Mouse (Mus musculus) WW6 (cell line): ENCODE data around the gene Poc1b.

Source experiments
- DNase-seq: peaks from one replicate; pipeline ENCODE4 v3.0.0-alpha.2; 2013; ENCODE audit warnings: low read depth, low spot score

The Poc1b gene

GRCm38 (mm10) chr10:99106703-99107631 is at the start of gene Poc1b:
Gene Poc1b (plus strand): TSS chr10:99107036.
- DNase-seq = peak; percentile 48

- no peak for DNase-seq
These were observed 46.2 kb upstream of the Poc1b start for GRCm38 (mm10) chr10:99060588-99060987.

DNA sequence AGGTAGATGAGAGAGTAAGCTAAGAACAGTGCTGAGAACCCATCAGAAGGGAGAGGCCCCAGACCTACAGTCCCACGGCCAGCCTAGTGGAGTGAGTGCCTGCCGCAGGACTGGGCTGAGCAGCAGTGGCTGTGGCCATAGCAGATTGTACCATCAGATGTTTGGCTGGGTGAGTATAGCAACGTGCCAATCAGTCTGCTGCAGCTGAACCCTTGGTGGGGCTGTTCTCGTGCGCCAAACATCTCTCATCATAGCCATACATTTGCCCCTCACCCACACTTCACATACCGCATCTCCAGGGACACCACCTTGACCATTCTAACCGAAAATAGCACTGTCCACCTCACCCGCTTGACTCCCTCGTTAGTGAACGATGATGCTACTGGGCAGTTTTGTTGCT is 45.4 kb upstream of the Poc1b start:
- DNase-seq = no peak

- DNase-seq = no peak
These were observed 44.3 kb upstream of the Poc1b start for GRCm38 (mm10) chr10:99062546-99062945.

DNA sequence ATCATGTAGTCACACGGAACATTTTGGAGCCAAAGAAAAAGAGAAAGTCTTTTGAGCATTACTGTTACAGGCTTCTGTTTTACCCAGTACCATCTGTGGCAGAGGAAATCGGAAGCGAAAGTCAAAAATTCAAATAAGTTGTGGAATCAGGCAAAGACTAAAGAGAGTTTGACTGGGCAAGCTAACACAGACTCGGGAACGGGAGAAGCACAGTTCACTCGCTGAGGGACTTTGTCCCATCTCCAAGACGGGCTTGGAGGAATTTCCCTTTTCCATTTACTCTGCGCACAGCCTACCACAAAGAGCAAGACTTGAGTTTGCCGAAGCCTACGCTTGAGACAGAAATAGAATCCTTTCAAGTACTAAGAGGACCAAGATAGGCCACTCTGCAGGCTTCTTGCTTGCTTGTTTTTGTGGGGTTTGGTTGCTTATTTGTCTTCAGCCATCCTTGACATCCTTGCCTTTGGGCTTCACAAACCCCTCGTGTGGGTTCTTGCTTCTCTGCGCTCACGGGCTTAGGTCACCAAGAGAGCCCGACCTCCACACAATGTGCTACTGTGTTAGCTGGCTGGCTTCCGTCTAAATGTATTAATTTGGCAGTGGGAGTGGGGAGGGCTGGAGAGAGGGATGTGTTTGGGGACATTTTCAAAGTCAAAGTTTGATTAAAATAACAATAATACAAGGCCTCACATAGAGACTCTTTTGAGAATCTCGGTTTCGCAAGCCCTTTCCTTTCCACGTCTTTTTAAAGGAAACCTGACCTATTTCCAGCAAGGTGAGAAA is 30.5 kb upstream of the Poc1b start:
- no peak for DNase-seq

DNA sequence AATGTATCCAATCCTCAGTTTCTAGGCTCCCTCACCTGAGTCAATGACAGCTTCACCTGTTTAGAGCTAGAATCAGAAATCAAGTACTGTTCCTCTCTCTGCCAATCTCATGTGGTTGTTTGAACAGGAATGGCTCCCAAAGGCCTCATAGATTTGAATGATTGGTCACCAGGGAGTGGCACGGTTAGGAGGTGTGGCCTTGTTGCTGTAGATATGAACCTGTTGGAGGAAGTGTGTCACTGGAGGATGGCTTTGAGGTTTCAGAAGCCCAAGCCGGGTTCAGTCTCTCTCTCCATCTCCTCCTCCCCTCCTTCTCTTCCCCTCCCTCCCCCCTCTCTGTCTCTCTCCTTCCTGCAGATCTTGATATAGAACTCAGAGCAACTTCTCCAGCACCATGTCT is 28.2 kb upstream of the Poc1b start:
- DNase-seq = no peak

- DNase-seq = no peak
These were observed 25.3 kb upstream of the Poc1b start for GRCm38 (mm10) chr10:99081569-99081990.

- no peak for DNase-seq
These were observed 23.3 kb upstream of the Poc1b start for GRCm38 (mm10) chr10:99083431-99084003.

DNA sequence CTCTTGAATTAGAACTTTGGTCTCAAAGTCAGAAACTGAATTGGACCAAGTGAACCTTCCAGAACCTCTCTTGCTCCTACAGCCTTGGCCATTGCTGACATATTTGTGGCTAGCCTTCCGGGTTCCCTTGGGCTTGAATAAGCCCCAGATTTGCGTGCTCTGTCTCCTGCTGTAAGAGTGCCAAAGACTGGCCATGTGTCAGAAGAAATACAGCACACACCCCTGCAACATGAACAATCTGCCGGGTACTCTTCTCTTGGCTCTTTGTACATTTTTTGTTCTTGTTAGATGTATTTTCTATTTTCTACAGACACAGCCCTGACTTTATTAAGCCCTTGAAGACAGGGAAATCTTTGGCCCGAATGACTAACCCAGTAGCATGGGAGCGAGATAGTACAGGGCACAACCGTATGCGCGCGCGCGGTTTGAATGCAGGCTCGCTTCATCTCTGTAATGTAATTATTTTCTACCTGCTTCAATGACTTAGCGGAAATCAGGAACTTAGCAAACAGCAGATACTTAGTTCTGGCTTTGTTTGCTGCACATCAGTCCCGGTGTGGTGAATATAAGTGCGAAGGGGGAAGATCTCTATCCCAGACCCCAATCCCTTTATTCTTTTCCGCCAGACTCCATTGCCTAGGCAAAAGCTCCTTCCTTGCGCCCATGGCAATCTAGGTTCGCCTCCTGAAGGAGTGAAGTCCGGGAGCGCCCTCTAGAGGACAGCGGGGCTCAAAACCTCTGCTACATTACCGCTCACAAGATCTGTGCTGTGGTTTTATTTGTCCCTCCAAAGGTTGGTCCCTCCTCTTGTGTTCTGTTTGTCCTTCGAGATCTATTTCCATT is 22.2 kb upstream of the Poc1b start:
- DNase-seq = peak; percentile 55

GRCm38 (mm10) chr10:99085240-99085587 is 21.6 kb upstream of the Poc1b start:
- no peak for DNase-seq

DNA sequence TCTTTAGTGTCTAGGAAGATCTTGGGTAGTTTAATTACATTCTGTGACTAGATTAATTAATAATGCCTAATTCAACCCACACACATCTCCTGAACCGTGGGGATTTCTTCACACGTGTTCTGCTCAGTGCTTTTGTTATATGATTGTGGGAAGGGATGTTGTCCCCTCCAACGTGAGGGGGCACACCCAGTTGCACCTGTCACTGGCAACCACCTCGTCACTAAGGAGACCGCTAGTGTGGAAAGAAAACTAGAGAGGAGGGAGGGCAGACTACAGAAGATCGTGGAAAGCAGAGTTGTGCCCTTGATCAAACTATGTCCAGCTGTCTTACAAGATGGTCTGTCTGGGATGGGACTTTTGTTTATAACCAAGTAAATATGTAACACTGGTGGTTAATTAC is 20.8 kb upstream of the Poc1b start:
- DNase-seq = no peak

GRCm38 (mm10) chr10:99089906-99090305 is 16.9 kb upstream of the Poc1b start:
- DNase-seq = no peak

DNA sequence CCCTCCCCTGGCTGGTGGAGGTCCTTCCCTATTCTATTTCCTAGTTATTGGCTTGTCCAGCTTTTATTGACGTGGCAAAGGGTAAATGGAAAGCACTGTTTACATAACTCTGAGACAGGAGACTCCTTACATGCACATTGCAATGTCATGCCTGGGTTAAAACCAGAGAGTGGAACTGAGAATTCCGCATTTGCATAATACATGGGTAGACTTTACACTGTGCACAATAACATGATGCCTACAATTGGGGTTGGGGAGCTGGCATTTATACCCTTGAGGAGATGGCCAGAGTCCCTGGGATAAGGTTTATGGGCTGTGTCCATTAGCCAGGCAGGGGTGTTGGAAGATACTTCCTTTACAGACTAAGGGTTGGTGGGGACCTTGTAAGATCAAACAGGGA is 13.5 kb upstream of the Poc1b start:
- DNase-seq = no peak

DNA sequence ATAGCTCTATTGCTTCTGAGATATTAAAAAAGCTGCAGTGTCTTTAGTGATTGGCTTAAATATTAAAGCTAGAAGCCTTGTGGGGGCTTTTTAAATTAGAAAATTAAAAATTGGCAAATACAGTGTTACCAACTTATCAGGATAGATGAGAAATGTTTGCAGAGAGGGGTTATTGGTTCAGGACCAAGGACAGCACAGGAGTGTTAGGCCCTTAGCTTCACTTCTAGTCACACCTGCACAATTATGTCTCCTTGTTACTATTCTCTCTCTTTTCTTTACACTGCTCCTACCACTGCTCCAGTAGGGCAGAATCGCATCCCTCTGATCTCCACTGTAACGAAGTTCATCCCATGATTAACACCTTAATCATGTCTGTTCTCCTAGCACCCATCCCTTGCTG is 11.7 kb upstream of the Poc1b start:
- DNase-seq = no peak

DNA sequence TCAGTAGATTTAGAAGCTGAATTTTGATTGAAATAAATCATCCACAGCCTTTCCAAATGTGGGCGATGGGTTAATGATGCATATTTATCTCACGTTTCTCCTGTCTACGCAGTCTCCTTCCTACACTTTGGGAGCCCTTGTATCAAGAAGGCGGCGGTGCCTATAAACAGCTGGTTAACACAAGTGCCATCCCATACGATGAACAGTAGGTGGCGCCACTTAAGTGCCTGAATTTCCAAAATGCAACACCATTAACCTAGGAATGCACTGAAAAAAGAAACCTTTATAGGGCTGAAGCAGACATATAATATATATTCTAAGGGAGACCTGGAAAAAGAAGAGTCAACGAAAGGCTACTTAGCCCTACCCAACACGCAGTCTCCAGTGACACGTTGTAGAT is 9.5 kb upstream of the Poc1b start:
- DNase-seq = no peak

DNA sequence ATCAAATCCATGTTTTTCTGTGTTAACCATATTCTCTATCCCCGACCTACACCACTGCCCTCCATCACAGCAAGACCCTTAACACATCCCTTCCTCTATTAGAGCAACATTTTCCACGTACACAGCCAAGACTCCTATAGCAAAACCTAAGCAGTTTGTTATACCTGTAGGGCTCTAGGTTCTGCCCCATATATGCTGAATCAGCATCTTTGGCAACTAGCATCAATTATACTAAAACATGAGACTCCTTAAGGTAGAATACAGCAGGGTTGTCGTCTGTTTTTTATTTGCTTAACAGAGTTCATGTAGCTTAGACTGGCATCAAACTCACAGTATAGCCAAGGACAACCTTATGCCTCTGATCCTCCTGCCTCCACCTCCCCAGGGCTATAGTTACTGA is 1.3 kb upstream of the Poc1b start:
- DNase-seq = no peak

GRCm38 (mm10) chr10:99106311-99106702 is 529 bp upstream of the Poc1b start:
- DNase-seq = no peak

- peak; percentile 55 for DNase-seq
These were observed 1.1 kb downstream of the Poc1b start, which contains the start of gene Galnt4 for GRCm38 (mm10) chr10:99107964-99108363. Gene Galnt4 (plus strand): TSS chr10:99108159.

DNA sequence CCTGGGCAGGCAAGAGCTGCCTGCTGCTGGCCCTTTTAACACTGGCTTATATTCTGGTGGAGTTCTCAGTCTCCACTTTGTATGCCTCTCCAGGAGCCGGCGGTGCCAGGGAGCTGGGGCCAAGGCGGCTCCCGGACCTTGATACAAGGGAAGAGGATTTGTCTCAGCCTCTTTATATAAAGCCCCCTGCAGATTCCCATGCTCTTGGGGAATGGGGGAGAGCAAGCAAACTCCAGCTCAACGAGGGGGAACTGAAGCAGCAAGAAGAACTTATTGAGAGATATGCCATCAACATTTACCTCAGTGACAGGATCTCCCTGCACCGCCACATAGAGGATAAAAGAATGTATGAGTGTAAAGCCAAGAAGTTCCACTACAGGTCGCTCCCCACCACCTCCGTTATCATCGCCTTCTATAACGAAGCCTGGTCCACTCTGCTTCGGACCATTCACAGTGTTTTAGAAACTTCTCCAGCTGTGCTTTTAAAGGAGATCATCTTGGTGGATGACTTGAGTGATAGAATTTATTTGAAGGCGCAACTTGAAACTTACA is 1.7 kb downstream of the Poc1b start:
- no peak for DNase-seq

DNA sequence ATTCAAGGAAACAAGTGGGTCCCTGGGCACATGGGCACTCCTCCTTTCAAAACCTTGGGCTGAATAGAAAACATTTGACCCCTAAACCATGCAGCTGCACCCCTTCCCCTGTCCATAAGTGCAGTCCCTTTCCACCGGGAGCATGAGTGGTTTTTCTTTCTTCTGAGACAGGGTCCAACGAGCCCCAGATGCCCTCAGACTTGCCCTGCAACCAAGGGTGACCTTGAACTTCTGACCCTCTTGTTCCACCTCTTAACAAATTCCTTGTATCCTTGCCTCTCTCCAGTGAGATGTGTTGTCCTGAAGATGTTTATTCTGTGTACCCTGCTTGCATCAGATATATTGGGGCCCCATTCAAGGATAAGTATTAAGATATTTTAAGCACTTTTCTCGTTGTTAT is 6.7 kb downstream of the Poc1b start:
- no peak for DNase-seq

- DNase-seq = no peak
These were observed 7.5 kb downstream of the Poc1b start for GRCm38 (mm10) chr10:99114295-99114694.
